Comparison of ENCODE assay signal across 9 mouse cellular contexts in the genomic region with DNA sequence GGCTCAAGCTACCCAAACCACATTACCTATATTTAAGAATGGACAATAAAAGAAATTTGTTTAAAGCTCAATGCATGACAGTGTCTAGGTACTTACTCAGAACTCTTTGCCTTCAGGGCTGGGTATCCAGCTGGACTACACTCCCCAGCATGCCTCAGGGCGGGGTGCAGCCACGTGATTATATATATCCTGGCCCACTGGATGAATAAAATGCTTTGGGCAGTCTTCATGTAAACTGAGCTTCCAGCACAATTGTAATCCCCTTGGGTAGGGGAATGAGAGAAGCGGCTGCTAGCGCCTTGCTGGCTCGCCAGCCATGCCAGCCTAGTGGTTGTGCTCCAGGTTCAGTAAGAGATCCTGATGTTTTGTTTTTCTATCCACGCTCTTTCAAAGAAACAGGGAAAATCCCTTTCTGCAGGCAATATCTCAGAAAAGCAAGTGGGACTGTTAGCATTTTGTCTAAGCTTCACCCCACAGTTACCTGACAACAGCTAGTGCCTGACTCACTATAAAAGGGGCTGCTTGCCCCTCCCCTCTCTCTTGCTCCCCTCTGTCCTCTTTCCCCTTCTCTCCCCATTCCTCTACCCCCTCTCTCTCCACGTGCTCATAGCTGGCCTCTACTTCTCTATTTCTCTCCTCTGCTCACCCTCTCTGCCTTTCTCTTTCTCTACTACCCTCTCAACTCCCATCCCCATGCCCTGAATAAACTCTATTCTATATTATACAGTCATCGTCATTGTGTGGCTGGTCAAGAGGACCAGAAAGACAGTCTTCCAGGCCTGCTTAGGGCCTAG.
DNase-seq lines count a peak whose midpoint lies in the region; ATAC-seq and TF ChIP-seq lines count a peak whose summit lies in the region.
"Had no signal": no experiment of that assay in that cellular context is flagged by ENCODE, and none has a peak within 500 bp of the region (broad histone marks: within the 10 kb centered on the region; RNA-seq: fewer than 3 reads in every experiment).

No protein-coding gene starts in this region.

- DNase-seq in kidney, postnatal 14 days, result no peak
- DNase-seq in brain, adult 2 months (ENCODE audit: low read depth, low spot score), result peak; percentile 37
- DNase-seq in forebrain, postnatal 0 days, result no peak
- no peak for DNase-seq in spleen, postnatal 14 days (ENCODE audit: low spot score in 2 of 2)
- no peak for DNase-seq in MN1 (ENCODE audit: low spot score)
- DNase-seq in thymus, postnatal 0 days (ENCODE audit: low spot score), result no peak

- WGBS in kidney, embryonic 15.5 days, result 69% methylated on average over 8 of the region's 8 CpGs
- 62% methylated on average over 8 of the region's 8 CpGs for WGBS in forebrain, postnatal 0 days
- 67% methylated on average over 8 of the region's 8 CpGs for WGBS in midbrain, embryonic 13.5 days

- no peak overlapping the region for H3K4me3 ChIP-seq in kidney, embryonic 15.5 days (replicated peaks)
- H3K4me3 ChIP-seq in forebrain, postnatal 0 days (ENCODE audit: low read depth, low read length), result no peak overlapping the region
- no peak overlapping the region for H3K4me3 ChIP-seq in midbrain, embryonic 13.5 days (replicated peaks)

- no peak overlapping the region for H3K4me2 ChIP-seq in kidney, embryonic 15.5 days
- H3K4me2 ChIP-seq in forebrain, postnatal 0 days (ENCODE audit: low read depth), result no peak overlapping the region
- H3K4me2 ChIP-seq in midbrain, embryonic 13.5 days (replicated peaks), result no peak overlapping the region

- peak; percentile 46; the same call in 1 of the 2 replicates for ATAC-seq in kidney, embryonic 15.5 days (replicated peaks; ENCODE audit: low FRiP score)
- ATAC-seq in forebrain, postnatal 0 days, result peak; percentile 67
- peak; percentile 88 for ATAC-seq in midbrain, embryonic 13.5 days

- H3K27ac ChIP-seq in kidney, embryonic 15.5 days, result no peak overlapping the region
- H3K27ac ChIP-seq in forebrain, postnatal 0 days (ENCODE audit: low read depth, low read length), result no peak overlapping the region
- no peak overlapping the region; the same call in 1 of the 2 replicates for H3K27ac ChIP-seq in midbrain, embryonic 13.5 days
- H3K27ac ChIP-seq: macrophage had no signal

- no peak overlapping the region for H3K9ac ChIP-seq in kidney, embryonic 15.5 days
- no peak overlapping the region for H3K9ac ChIP-seq in forebrain, postnatal 0 days
- H3K9ac ChIP-seq in midbrain, embryonic 13.5 days (replicated peaks), result no peak overlapping the region

- H3K36me3 ChIP-seq in kidney, embryonic 15.5 days, result no peaks in the 10 kb centered on the region
- no peaks in the 10 kb centered on the region for H3K36me3 ChIP-seq in forebrain, postnatal 0 days (ENCODE audit: insufficient read depth)
- no peaks in the 10 kb centered on the region for H3K36me3 ChIP-seq in midbrain, embryonic 13.5 days

- TF ChIP-seq CTCF in forebrain, postnatal 0 days (IDR thresholded peaks at IDR 0.05; ENCODE audit: low read depth), result no peak

- H3K27me3 ChIP-seq in kidney, embryonic 15.5 days, result no peaks in the 10 kb centered on the region
- H3K27me3 ChIP-seq in forebrain, postnatal 0 days (ENCODE audit: insufficient read depth, low read length), result no peaks in the 10 kb centered on the region
- H3K27me3 ChIP-seq in midbrain, embryonic 13.5 days, result no peaks in the 10 kb centered on the region

- no peaks in the 10 kb centered on the region for H3K9me3 ChIP-seq in kidney, embryonic 15.5 days (replicated peaks)
- no peaks in the 10 kb centered on the region for H3K9me3 ChIP-seq in forebrain, postnatal 0 days (ENCODE audit: low read length)
- no peaks in the 10 kb centered on the region for H3K9me3 ChIP-seq in midbrain, embryonic 13.5 days

- peaks cover 8% of the 10 kb centered on the region; the same call in 1 of the 2 replicates for H3K4me1 ChIP-seq in kidney, embryonic 15.5 days
- no peaks in the 10 kb centered on the region for H3K4me1 ChIP-seq in forebrain, postnatal 0 days (ENCODE audit: insufficient read depth)
- no peaks in the 10 kb centered on the region for H3K4me1 ChIP-seq in midbrain, embryonic 13.5 days (replicated peaks)
